Mouse (Mus musculus): ENCODE results near the gene Bdh2. TPM values are rescaled to one million over a fixed set of nuclear protein-coding genes. Genes with fewer than 3 reads are reported as not detected.

Gene Bdh2
- polyA plus RNA-seq, 1 experiment = 2.0 TPM

DNA sequence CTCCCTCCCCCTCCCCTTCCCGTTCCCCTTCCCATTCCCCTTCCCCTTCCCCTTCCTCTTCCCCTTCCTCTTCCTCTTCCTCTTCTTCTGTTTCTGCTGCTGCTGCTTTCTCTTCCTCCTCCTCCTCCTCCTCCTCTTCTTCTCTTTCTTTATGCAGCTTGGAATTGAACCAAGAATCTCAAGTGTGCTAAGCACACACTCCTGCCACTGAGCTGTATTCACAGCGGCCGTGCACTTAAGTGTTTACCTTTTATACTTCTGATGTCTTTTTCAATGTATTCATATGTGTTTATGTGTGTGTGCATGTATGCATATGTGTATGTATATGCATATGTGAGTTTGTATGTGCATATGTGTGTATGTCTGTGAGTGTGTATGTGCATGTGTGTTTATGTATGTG lies 4.8 kb downstream of the Bdh2 start:
- no peak overlapping the region for H3ac ChIP-seq (ENCODE audit: control insufficient read depth, insufficient read length, low read depth)
- no peak for TF ChIP-seq CEBPB (IDR thresholded peaks at IDR 0.05; ENCODE audit: low read depth)
- no peak for TF ChIP-seq MAX (IDR thresholded peaks at IDR 0.05)
- no peak for TF ChIP-seq MYOG (IDR thresholded peaks at IDR 0.05; ENCODE audit: control insufficient read depth, extremely low read depth, insufficient read length)
- TF ChIP-seq CTCF (IDR thresholded peaks at IDR 0.05; ENCODE audit: control insufficient read depth, insufficient read depth, insufficient read length) = no peak
- H3K4me3 ChIP-seq (ENCODE audit: insufficient read depth, poor library complexity, severe bottlenecking) = no peak overlapping the region
- H3K36me3 ChIP-seq (ENCODE audit: control insufficient read depth, insufficient read depth) = no peaks in the 10 kb centered on the region
- H3K79me2 ChIP-seq (ENCODE audit: control insufficient read depth, insufficient read depth) = no peaks in the 10 kb centered on the region
- no peaks in the 10 kb centered on the region for H3K27me3 ChIP-seq (ENCODE audit: control insufficient read depth, insufficient read depth, insufficient read length)
- H3K79me3 ChIP-seq (ENCODE audit: low read depth) = no peaks in the 10 kb centered on the region

DNA sequence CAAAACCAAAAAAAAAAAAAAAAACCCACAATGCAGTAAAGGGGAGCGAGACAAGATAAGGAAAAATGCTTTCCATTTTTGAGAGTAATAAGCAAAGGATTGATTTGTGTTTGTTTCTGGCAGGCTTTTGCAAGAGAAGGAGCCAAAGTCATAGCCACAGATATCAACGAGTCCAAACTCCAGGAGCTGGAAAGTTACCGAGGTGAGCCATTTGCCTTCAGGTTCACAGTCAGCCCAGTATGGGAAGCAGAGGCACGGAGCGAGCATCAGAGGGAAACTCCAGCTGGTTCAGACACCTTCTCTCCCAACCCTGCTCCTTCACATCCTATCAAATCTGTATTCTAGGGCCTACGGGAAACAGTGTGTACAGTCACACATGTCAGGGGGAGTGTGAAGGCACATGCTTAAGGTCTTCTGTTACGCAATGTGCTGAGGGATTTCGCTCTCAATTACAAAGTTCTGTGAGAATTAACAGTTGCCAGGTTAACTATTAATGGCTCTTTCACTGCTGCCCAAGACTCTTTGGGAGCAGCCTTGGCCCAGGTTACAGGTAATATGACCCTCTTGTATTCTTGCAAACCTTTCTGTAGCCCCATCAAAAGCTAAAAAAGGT lies 7.2 kb downstream of the Bdh2 start:
- Histone ChIP-seq H3ac (ENCODE audit: control insufficient read depth, insufficient read length, low read depth) (no peak overlapping the region), H3K4me3 (ENCODE audit: insufficient read depth, poor library complexity, severe bottlenecking) (no peak overlapping the region), H3K36me3 (ENCODE audit: control insufficient read depth, insufficient read depth) (no peaks in the 10 kb centered on the region), H3K79me3 (ENCODE audit: low read depth) (no peaks in the 10 kb centered on the region), H3K27me3 (ENCODE audit: control insufficient read depth, insufficient read depth, insufficient read length) (no peaks in the 10 kb centered on the region), H3K79me2 (ENCODE audit: control insufficient read depth, insufficient read depth) (no peaks in the 10 kb centered on the region)
- TF ChIP-seq MAX (IDR thresholded peaks at IDR 0.05) (no peak), MYOD1 (IDR thresholded peaks at IDR 0.05; ENCODE audit: control insufficient read depth, insufficient read length, low read depth) (no peak), CTCF (IDR thresholded peaks at IDR 0.05; ENCODE audit: control insufficient read depth, insufficient read depth, insufficient read length) (no peak), USF1 (IDR thresholded peaks at IDR 0.05; ENCODE audit: low read depth) (no peak), CEBPB (IDR thresholded peaks at IDR 0.05; ENCODE audit: low read depth) (no peak), FOSL1 (IDR thresholded peaks at IDR 0.05; ENCODE audit: insufficient read depth, low read length, poor library complexity, severe bottlenecking) (no peak), MYOG (IDR thresholded peaks at IDR 0.05; ENCODE audit: control insufficient read depth, extremely low read depth, insufficient read length) (no peak)

DNA sequence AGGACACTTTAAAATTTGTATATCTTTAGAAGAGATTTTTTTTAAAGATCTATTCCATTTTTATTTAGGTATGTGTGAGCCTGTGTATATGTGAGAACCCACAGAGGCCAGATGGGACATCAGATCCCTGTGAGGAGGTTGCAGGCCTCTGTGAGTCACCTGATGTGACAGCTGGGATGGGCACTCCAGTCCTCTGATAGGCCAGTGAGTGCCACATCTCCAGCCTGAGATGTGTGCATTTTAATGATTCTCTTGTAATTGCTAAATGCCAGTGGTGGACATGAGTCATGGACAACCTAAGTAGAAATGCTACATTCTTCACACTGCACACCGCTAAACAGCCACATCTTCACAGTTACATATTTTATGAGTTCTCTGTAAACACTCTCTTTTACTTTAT lies 8.1 kb downstream of the Bdh2 start:
- H3K36me3 ChIP-seq (ENCODE audit: control insufficient read depth, insufficient read depth) = no peaks in the 10 kb centered on the region
- no peaks in the 10 kb centered on the region for H3K79me2 ChIP-seq (ENCODE audit: control insufficient read depth, insufficient read depth)
- no peaks in the 10 kb centered on the region for H3K27me3 ChIP-seq (ENCODE audit: control insufficient read depth, insufficient read depth, insufficient read length)
- H3K79me3 ChIP-seq (ENCODE audit: low read depth) = no peaks in the 10 kb centered on the region
- no peak for TF ChIP-seq MYOG (IDR thresholded peaks at IDR 0.05; ENCODE audit: control insufficient read depth, extremely low read depth, insufficient read length)
- peak; percentile 62 for TF ChIP-seq MYOD1 (IDR thresholded peaks at IDR 0.05; ENCODE audit: control insufficient read depth, insufficient read length, low read depth)
- TF ChIP-seq USF1 (IDR thresholded peaks at IDR 0.05; ENCODE audit: low read depth) = peak; percentile 9
- no peak for TF ChIP-seq CTCF (IDR thresholded peaks at IDR 0.05; ENCODE audit: control insufficient read depth, insufficient read depth, insufficient read length)
- TF ChIP-seq FOSL1 (IDR thresholded peaks at IDR 0.05; ENCODE audit: insufficient read depth, low read length, poor library complexity, severe bottlenecking) = no peak
- TF ChIP-seq MAX (IDR thresholded peaks at IDR 0.05) = no peak
- no peak for TF ChIP-seq CEBPB (IDR thresholded peaks at IDR 0.05; ENCODE audit: low read depth)
- no peak overlapping the region for H3ac ChIP-seq (ENCODE audit: control insufficient read depth, insufficient read length, low read depth)
- no peak overlapping the region for H3K4me3 ChIP-seq (ENCODE audit: insufficient read depth, poor library complexity, severe bottlenecking)

DNA sequence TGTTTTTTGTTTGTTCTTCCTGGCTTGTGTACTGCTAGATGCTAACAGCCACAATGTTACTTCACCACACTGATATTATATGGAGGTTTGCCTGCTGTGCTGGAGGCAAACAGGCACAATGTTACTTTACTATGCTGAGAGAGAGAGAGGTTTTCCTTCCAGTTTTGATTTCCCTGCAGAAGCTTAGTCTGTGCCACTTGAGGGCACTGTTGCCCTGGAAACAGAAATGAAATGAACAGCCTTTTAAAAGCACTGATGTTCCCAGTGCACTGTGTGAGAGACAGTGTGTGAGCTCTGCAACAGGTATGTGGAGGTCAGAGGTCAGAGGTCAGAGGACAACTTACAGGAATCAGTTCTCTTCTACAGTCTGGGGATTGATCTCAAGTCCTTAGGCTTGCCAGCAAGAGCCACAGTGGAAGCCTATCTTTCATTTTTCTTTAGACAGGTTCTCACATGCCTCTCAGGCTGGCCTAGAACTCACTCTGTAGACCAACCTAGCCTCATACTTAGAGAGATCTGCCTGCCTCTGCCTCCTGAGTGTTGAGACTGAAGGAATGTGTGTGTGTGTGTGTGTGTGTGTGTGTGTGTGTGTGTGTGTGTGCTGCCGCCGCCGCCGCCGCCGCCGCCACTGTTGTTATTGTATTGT lies 9.4 kb downstream of the Bdh2 start:
- no peak overlapping the region for H3K4me3 ChIP-seq (ENCODE audit: insufficient read depth, poor library complexity, severe bottlenecking)
- H3K27me3 ChIP-seq (ENCODE audit: control insufficient read depth, insufficient read depth, insufficient read length) = no peaks in the 10 kb centered on the region
- no peaks in the 10 kb centered on the region for H3K79me3 ChIP-seq (ENCODE audit: low read depth)
- no peak for TF ChIP-seq MAX (IDR thresholded peaks at IDR 0.05)
- TF ChIP-seq MYOD1 (IDR thresholded peaks at IDR 0.05; ENCODE audit: control insufficient read depth, insufficient read length, low read depth) = no peak
- TF ChIP-seq CTCF (IDR thresholded peaks at IDR 0.05; ENCODE audit: control insufficient read depth, insufficient read depth, insufficient read length) = peak; percentile 42
- H3K79me2 ChIP-seq (ENCODE audit: control insufficient read depth, insufficient read depth) = no peaks in the 10 kb centered on the region
- H3K36me3 ChIP-seq (ENCODE audit: control insufficient read depth, insufficient read depth) = no peaks in the 10 kb centered on the region
- no peak overlapping the region for H3ac ChIP-seq (ENCODE audit: control insufficient read depth, insufficient read length, low read depth)

DNA sequence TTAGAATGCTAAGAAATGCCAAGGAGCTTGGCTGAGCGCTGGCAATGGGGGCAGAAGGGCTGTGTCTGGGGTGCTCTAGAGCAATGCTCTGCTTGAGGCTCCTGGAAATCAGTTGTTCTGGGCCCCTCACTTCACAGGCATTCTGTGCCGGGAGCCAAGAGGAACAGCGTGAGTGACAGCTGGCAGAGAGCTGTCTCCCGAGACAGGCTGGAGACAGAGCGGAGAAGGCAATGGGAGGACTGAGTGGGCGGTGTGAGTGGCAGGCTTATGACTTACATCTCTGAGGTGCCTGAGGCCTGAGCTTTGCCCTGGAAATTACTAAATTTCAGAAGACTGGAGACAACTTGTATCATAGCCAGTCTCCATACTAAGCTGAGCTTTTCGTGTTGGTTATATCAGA lies 12.7 kb downstream of the Bdh2 start:
- Histone ChIP-seq H3ac (ENCODE audit: control insufficient read depth, insufficient read length, low read depth) (no peak overlapping the region), H3K27me3 (ENCODE audit: control insufficient read depth, insufficient read depth, insufficient read length) (no peaks in the 10 kb centered on the region), H3K36me3 (ENCODE audit: control insufficient read depth, insufficient read depth) (no peaks in the 10 kb centered on the region), H3K79me3 (ENCODE audit: low read depth) (no peaks in the 10 kb centered on the region), H3K79me2 (ENCODE audit: control insufficient read depth, insufficient read depth) (no peaks in the 10 kb centered on the region), H3K4me3 (ENCODE audit: insufficient read depth, poor library complexity, severe bottlenecking) (no peak overlapping the region)
- TF ChIP-seq CTCF (IDR thresholded peaks at IDR 0.05; ENCODE audit: control insufficient read depth, insufficient read depth, insufficient read length) (no peak), MYOD1 (IDR thresholded peaks at IDR 0.05; ENCODE audit: control insufficient read depth, insufficient read length, low read depth) (no peak), MAX (IDR thresholded peaks at IDR 0.05) (no peak), FOSL1 (IDR thresholded peaks at IDR 0.05; ENCODE audit: insufficient read depth, low read length, poor library complexity, severe bottlenecking) (no peak), CEBPB (IDR thresholded peaks at IDR 0.05; ENCODE audit: low read depth) (no peak)

DNA sequence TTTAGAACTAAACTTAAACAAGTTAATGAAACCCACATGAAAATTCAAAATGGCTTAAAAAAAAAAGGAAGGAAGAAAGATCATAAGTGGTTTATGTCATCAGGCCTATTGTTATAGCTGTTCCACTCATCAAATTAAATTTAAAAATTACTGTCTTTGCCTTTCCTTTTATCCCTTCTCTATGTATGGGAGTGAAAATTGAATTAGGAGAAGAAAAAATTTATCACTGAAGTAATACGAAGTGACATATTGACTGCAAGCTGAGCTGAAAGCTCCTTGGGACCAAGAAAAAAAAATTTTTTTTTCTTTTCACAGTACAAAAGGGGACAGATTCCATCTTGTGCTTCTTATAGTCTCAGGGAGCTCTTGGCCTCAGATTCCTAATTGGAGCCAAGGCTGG lies 14.5 kb downstream of the Bdh2 start:
- Histone ChIP-seq H3K27me3 (ENCODE audit: control insufficient read depth, insufficient read depth, insufficient read length) (no peaks in the 10 kb centered on the region), H3ac (ENCODE audit: control insufficient read depth, insufficient read length, low read depth) (no peak overlapping the region), H3K79me3 (ENCODE audit: low read depth) (no peaks in the 10 kb centered on the region), H3K4me3 (ENCODE audit: insufficient read depth, poor library complexity, severe bottlenecking) (no peak overlapping the region), H3K36me3 (ENCODE audit: control insufficient read depth, insufficient read depth) (no peaks in the 10 kb centered on the region), H3K79me2 (ENCODE audit: control insufficient read depth, insufficient read depth) (no peaks in the 10 kb centered on the region)
- no peak for TF ChIP-seq MYOD1 (IDR thresholded peaks at IDR 0.05; ENCODE audit: control insufficient read depth, insufficient read length, low read depth)
- TF ChIP-seq MYOG (IDR thresholded peaks at IDR 0.05; ENCODE audit: control insufficient read depth, extremely low read depth, insufficient read length) = no peak
- TF ChIP-seq USF1 (IDR thresholded peaks at IDR 0.05; ENCODE audit: low read depth) = no peak
- TF ChIP-seq FOSL1 (IDR thresholded peaks at IDR 0.05; ENCODE audit: insufficient read depth, low read length, poor library complexity, severe bottlenecking) = no peak
- no peak for TF ChIP-seq CTCF (IDR thresholded peaks at IDR 0.05; ENCODE audit: control insufficient read depth, insufficient read depth, insufficient read length)
- TF ChIP-seq CEBPB (IDR thresholded peaks at IDR 0.05; ENCODE audit: low read depth) = no peak
- TF ChIP-seq MAX (IDR thresholded peaks at IDR 0.05) = no peak

Data from C2C12 (cell line).